Mouse (Mus musculus) small intestine, adult 2 months (tissue): ENCODE results near the gene Gdap1l1. TPM values are rescaled to one million over a fixed set of nuclear protein-coding genes. Genes with fewer than 3 reads are reported as not detected.

ENCODE experiments used
- H3K27ac ChIP-seq: fragments of 200-500 bp; 2 replicates; pipeline ENCODE4 v1.5.1; 2012; ENCODE audit warnings: low read depth, low read length, control low read depth, inconsistent platforms; ENCODE audit not compliant: insufficient read depth
- H3K27me3 ChIP-seq: fragments of 200-500 bp; 2 replicates; pipeline ENCODE4 v1.6.1; 2012; ENCODE audit warnings: mild to moderate bottlenecking, moderate library complexity, low read length, inconsistent platforms; ENCODE audit not compliant: control insufficient read depth, insufficient read depth
- H3K36me3 ChIP-seq: fragments of 200-500 bp; 2 replicates; pipeline ENCODE4 v1.6.1; 2012; ENCODE audit warnings: mild to moderate bottlenecking, low read length, control low read depth, inconsistent platforms; ENCODE audit not compliant: control insufficient read depth, insufficient read depth
- H3K4me1 ChIP-seq: fragments of 200-500 bp; 2 replicates; pipeline ENCODE4 v1.6.1; 2012; ENCODE audit warnings: low read length, inconsistent platforms, mixed read lengths; ENCODE audit not compliant: control insufficient read depth, insufficient read depth, insufficient read length
- H3K4me3 ChIP-seq: fragments of 200-500 bp; 2 replicates; pipeline ENCODE4 v1.5.1; 2012; ENCODE audit warnings: low read depth, mild to moderate bottlenecking, control low read depth, inconsistent platforms, low read length, moderate library complexity
- CTCF ChIP-seq: fragments of 200-500 bp; IDR thresholded peaks from 2 replicates; pipeline ENCODE4 v1.5.1; 2012; ENCODE audit warnings: low read depth, mild to moderate bottlenecking, control low read depth, inconsistent platforms, low read length, moderate library complexity, mixed read lengths; ENCODE audit not compliant: insufficient replicate concordance, insufficient read length; ENCODE audit errors: extremely low read depth
- POLR2A ChIP-seq: fragments of 200-500 bp; IDR thresholded peaks from 2 replicates; pipeline ENCODE4 v1.6.1; 2012; ENCODE audit warnings: low read depth, mild to moderate bottlenecking, control low read depth, inconsistent platforms, low read length, moderate library complexity
- WGBS: fragments of 180-500 bp; shearing (Covaris S2); methylation state at CpG from one replicate; pipeline ENCODE4 v1.1.7; 2018; 5-methylcytosine and 5-hydroxymethylcytosine counted together
- polyA plus RNA-seq: library from polyadenylated mRNA; depleted of rRNA; stranded (reverse); fragments of >200 nt; gene quantifications from 2 replicates; pipeline ENCODE4 v1.2.3, GENCODE M21; 2012

The Gdap1l1 gene
- polyA plus RNA-seq, 1 experiment, result 1.6 TPM

GRCm38 (mm10) chr2:163438619-163439451, 559 bp downstream of the Gdap1l1 start:
- H3K4me1 ChIP-seq, result peaks cover 8% of the 10 kb centered on the region
- no peaks in the 10 kb centered on the region for H3K36me3 ChIP-seq
- H3K27me3 ChIP-seq, result peaks cover 20% of the 10 kb centered on the region
- no peak overlapping the region for H3K27ac ChIP-seq
- TF ChIP-seq CTCF (peak; percentile 6; the same call in 1 of the 2 replicates), POLR2A (no peak)
- H3K4me3 ChIP-seq, result peak overlapping the region; percentile 45
- 8% methylated on average over 30 of the region's 30 CpGs for WGBS

GRCm38 (mm10) chr2:163439488-163439887, 1.2 kb downstream of the Gdap1l1 start:
- 55% methylated on average over 1 of the region's 1 CpGs for WGBS
- H3K4me3 ChIP-seq, result no peak overlapping the region
- H3K27ac ChIP-seq, result no peak overlapping the region
- H3K4me1 ChIP-seq, result peaks cover 4% of the 10 kb centered on the region; the same call in 1 of the 2 replicates
- TF ChIP-seq POLR2A (no peak), CTCF (no peak)
- H3K36me3 ChIP-seq, result no peaks in the 10 kb centered on the region
- peaks cover 20% of the 10 kb centered on the region for H3K27me3 ChIP-seq

GRCm38 (mm10) chr2:163443543-163443942, 5.3 kb downstream of the Gdap1l1 start:
- no peak overlapping the region for H3K4me3 ChIP-seq
- H3K27ac ChIP-seq, result no peak overlapping the region
- H3K36me3 ChIP-seq, result no peaks in the 10 kb centered on the region
- peaks cover 13% of the 10 kb centered on the region for H3K27me3 ChIP-seq
- WGBS, result 53% methylated on average over 6 of the region's 6 CpGs
- TF ChIP-seq POLR2A (no peak), CTCF (no peak)
- no peaks in the 10 kb centered on the region for H3K4me1 ChIP-seq

GRCm38 (mm10) chr2:163444017-163444416, 5.7 kb downstream of the Gdap1l1 start:
- Histone ChIP-seq H3K36me3 (no peaks in the 10 kb centered on the region), H3K27ac (no peak overlapping the region), H3K4me1 (no peaks in the 10 kb centered on the region), H3K27me3 (peaks cover 9% of the 10 kb centered on the region), H3K4me3 (no peak overlapping the region)
- WGBS, result 38% methylated on average over 7 of the region's 7 CpGs
- TF ChIP-seq CTCF, result no peak
- no peak for TF ChIP-seq POLR2A

GRCm38 (mm10) chr2:163447375-163447774, 9.1 kb downstream of the Gdap1l1 start:
- Histone ChIP-seq H3K27me3 (0 out of 2 replicates have a peak, but pooled peaks cover 7% of the 10 kb centered on the region), H3K36me3 (no peaks in the 10 kb centered on the region), H3K4me3 (no peak overlapping the region), H3K4me1 (no peaks in the 10 kb centered on the region), H3K27ac (no peak overlapping the region)
- no peak for TF ChIP-seq CTCF
- no peak for TF ChIP-seq POLR2A
- 76% methylated on average over 12 of the region's 12 CpGs for whole genome bisulfite sequencing

- 26% methylated on average over 3 of the region's 3 CpGs for WGBS
- Histone ChIP-seq H3K4me1 (no peaks in the 10 kb centered on the region), H3K27ac (no peak overlapping the region), H3K36me3 (no peaks in the 10 kb centered on the region), H3K4me3 (no peak overlapping the region), H3K27me3 (0 out of 2 replicates have a peak, but pooled peaks cover 3% of the 10 kb centered on the region)
- TF ChIP-seq CTCF (no peak), POLR2A (no peak)
Observed at GRCm38 (mm10) chr2:163449276-163449675, 11.0 kb downstream of the Gdap1l1 start.

- Histone ChIP-seq H3K27me3 (0 out of 2 replicates have a peak, but pooled peaks cover 3% of the 10 kb centered on the region), H3K27ac (no peak overlapping the region), H3K4me1 (no peaks in the 10 kb centered on the region), H3K4me3 (no peak overlapping the region), H3K36me3 (no peaks in the 10 kb centered on the region)
- no peak for TF ChIP-seq CTCF
- no peak for TF ChIP-seq POLR2A
- WGBS, result 47% methylated on average over 6 of the region's 6 CpGs
Observed at GRCm38 (mm10) chr2:163450668-163451295, 12.5 kb downstream of the Gdap1l1 start.
